Mouse (Mus musculus): ENCODE results near the gene Oser1.

- TF ChIP-seq CTCF (IDR thresholded peaks at IDR 0.05; ENCODE audit: borderline replicate concordance, insufficient read depth, low read length) (no peak), POLR2A (IDR thresholded peaks at IDR 0.05; ENCODE audit: low read depth, low read length) (no peak)
Measured at GRCm38 (mm10) chr2:163450668-163451295, 26.3 kb upstream of the Oser1 start.
